Mouse (Mus musculus): ENCODE results near the gene 4931428F04Rik. TPM values are rescaled to one million over a fixed set of nuclear protein-coding genes. Genes with fewer than 3 reads are reported as not detected.

4931428F04Rik gene
- polyA plus RNA-seq, 1 experiment, result 24.3 TPM

DNA sequence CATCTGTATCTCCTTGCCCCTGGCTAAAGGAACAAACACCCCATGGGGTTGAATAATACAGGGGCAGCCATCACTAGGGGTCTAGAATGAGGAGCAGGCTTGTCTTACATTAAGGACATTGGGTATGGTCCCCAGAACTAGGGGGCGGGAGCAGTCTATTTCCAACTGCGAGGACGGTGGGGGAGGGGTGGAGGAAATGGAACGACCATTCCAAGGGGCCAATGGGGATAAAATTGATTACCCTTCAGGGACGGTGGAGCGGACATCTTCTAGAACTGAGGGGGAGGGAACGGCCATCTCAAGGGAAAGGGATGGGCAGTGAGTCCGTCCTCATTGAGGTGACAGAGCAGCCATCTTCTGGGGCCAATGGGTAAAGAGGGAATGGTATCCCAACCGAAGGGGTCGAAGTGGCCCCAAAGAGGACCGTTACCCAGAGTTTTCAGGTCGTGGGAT lies 36.0 kb upstream of the 4931428F04Rik start:
- TF ChIP-seq POLR2A (IDR thresholded peaks at IDR 0.05; ENCODE audit: extremely low read depth, insufficient read depth, low read length), result no peak
- no peak for TF ChIP-seq CTCF (IDR thresholded peaks at IDR 0.05; ENCODE audit: extremely low read depth, insufficient read depth, low read length)
- no peak overlapping the region for H3K27ac ChIP-seq (ENCODE audit: insufficient read depth, low read length)
- peaks cover 7% of the 10 kb centered on the region; the same call in 1 of the 2 replicates for H3K4me1 ChIP-seq (ENCODE audit: control insufficient read depth, insufficient read depth, low read length)
- H3K4me3 ChIP-seq (ENCODE audit: insufficient read depth, low read length), result peak overlapping the region; percentile 69

DNA sequence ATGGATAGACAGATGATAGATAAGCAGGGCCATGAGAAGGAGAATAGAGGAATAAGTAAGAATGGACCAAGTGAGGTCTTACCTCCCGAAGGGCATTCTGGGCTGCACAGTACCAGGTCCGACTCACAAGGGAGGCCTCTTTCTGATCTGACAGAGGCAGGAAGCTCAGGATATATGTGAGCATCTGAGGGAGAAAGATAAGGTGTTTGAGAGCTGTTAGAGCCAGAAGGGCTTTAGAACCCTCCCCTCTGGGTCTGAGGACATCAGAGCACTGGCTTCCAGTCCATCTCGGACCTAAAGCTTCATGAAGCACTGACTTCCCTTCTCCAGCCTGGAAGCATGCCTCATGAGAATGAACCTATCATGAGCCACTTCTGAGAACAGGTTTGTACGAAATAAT lies 33.5 kb upstream of the 4931428F04Rik start:
- TF ChIP-seq CTCF (IDR thresholded peaks at IDR 0.05; ENCODE audit: extremely low read depth, insufficient read depth, low read length) (no peak), POLR2A (IDR thresholded peaks at IDR 0.05; ENCODE audit: extremely low read depth, insufficient read depth, low read length) (no peak)

DNA sequence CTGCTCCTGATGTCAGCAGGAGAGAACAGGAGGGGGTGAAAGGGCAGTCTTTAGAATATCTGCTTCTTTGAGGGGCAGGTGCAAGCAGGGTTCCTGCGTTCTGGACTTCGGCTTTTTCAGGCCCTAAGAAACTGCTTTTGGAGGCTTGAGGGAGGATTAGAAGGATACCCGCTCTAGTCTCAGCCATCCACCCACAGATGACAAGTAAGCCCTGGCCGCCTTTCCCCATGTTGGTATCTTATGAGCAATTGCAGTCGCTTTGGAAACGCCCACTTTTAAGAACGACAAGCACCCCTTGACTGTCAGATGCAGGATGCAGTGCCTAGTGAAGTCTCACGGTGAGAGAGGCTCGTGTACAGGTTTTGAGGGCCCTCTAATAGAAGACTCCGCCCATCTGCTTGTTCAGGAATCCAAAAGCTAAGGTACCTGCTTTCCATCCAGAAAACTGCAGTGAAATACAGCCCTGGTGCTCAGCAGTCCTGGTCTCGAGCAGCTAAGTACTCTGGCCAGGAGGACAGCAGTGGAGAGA lies 29.1 kb upstream of the 4931428F04Rik start:
- TF ChIP-seq CTCF (IDR thresholded peaks at IDR 0.05; ENCODE audit: extremely low read depth, insufficient read depth, low read length), result no peak
- no peak for TF ChIP-seq POLR2A (IDR thresholded peaks at IDR 0.05; ENCODE audit: extremely low read depth, insufficient read depth, low read length)
- Histone ChIP-seq H3K4me3 (ENCODE audit: insufficient read depth, low read length) (no peak overlapping the region), H3K27ac (ENCODE audit: insufficient read depth, low read length) (no peak overlapping the region), H3K4me1 (ENCODE audit: control insufficient read depth, insufficient read depth, low read length) (peaks cover 1% of the 10 kb centered on the region; the same call in 1 of the 2 replicates)

More for the DNA sequence above, 33.5 kb upstream of the 4931428F04Rik start:
- no peak overlapping the region for H3K27ac ChIP-seq (ENCODE audit: insufficient read depth, low read length)
- H3K4me1 ChIP-seq (ENCODE audit: control insufficient read depth, insufficient read depth, low read length), result peaks cover 8% of the 10 kb centered on the region; the same call in 1 of the 2 replicates
- no peak overlapping the region for H3K4me3 ChIP-seq (ENCODE audit: insufficient read depth, low read length)

DNA sequence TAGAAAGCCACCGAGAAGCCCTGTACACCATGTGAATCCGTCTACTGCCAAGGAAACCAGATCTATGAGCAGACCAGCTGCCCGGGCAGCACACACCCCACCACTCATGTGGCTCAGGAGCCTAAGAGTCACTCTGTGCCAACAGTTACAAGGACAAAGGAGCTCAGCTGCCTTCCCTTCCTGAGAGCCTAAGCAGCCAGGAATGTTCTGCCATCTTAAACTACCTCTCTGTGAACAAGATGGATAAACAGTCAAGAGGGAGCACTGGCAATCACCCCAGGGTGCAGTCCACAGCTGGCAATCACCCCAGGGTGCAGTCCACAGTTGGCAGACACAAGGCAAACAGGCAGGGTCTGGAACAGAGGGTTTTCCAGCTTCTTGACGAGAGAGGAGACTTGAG lies 28.3 kb upstream of the 4931428F04Rik start:
- TF ChIP-seq CTCF (IDR thresholded peaks at IDR 0.05; ENCODE audit: extremely low read depth, insufficient read depth, low read length), result no peak
- TF ChIP-seq POLR2A (IDR thresholded peaks at IDR 0.05; ENCODE audit: extremely low read depth, insufficient read depth, low read length), result no peak
- H3K4me3 ChIP-seq (ENCODE audit: insufficient read depth, low read length), result no peak overlapping the region
- peaks cover 1% of the 10 kb centered on the region; the same call in 1 of the 2 replicates for H3K4me1 ChIP-seq (ENCODE audit: control insufficient read depth, insufficient read depth, low read length)
- H3K27ac ChIP-seq (ENCODE audit: insufficient read depth, low read length), result no peak overlapping the region

DNA sequence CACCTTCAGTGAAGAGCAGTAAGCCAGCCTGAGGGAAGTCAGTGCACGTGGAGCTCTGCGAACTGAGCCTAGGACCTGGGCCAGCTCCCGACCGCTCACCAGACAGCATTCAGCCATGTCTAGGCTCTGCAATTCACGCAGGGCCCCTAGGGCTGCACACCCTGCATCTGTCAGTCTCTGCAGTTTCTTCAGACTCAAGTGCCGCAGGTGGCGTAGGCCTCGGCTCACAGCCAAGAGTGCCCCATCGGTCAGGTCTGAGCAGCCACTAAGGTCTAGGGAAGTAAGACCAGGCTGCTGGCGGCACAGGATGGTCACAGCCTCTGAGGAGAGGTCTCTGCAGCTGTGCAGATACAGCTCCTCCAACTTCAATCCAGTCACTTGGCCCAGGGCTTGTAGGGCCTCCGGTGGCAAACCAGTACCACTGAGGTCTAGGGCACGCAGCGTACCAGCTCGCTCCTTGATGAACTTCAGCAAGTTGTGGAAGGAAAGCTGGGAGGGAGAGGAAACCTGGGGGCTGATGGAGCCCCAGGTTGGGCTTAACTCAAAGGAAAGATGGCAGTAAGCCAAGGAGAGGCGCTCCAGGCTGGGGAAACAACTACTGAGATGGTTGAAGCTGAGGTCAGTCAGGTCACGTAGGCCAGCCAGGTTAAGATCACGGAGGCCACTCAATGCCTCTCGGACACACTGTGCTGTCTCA lies 25.6 kb upstream of the 4931428F04Rik start:
- no peak overlapping the region for H3K4me3 ChIP-seq (ENCODE audit: insufficient read depth, low read length)
- TF ChIP-seq CTCF (IDR thresholded peaks at IDR 0.05; ENCODE audit: extremely low read depth, insufficient read depth, low read length), result no peak
- TF ChIP-seq POLR2A (IDR thresholded peaks at IDR 0.05; ENCODE audit: extremely low read depth, insufficient read depth, low read length), result no peak
- no peak overlapping the region for H3K27ac ChIP-seq (ENCODE audit: insufficient read depth, low read length)
- peaks cover 1% of the 10 kb centered on the region; the same call in 1 of the 2 replicates for H3K4me1 ChIP-seq (ENCODE audit: control insufficient read depth, insufficient read depth, low read length)

DNA sequence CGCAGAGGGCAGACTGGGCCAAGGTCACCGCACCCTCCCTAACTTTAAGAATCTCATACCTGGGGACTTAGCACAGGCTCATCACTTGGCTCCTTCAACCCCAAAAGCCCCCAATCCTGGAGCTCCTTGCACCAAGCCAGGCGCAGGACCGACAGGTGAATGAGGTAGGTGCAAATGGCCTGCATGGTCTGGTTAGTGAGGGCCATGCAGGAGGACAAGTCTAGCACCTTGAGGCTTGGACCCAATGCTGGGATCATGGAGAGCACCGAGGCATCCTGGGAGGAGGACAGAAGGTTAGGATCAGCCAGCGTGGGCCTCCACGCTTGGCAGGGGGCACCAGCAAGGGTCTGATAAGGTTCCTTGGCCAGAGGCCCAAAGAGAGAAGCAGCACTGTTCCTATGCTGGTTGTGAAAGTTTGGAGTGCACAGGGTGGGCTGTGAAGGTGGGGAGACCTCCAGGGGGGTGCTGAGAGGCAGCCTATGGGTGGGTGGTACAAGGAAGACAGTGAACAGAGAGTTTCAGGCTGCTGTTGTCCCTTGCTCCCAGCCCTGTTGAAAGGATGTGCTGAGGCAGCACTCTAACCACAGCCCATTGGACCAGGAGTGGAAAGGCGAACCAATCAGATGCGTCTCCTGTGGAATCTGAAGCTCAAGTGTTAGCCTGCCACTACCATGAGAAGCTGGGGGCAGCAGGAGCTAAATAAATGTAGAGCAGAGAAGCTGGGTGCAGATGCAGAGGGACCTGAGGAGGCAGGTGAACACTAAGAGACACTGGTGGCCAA lies 24.1 kb upstream of the 4931428F04Rik start:
- TF ChIP-seq POLR2A (IDR thresholded peaks at IDR 0.05; ENCODE audit: extremely low read depth, insufficient read depth, low read length) (no peak), CTCF (IDR thresholded peaks at IDR 0.05; ENCODE audit: extremely low read depth, insufficient read depth, low read length) (no peak)
- H3K4me1 ChIP-seq (ENCODE audit: control insufficient read depth, insufficient read depth, low read length), result peaks cover 1% of the 10 kb centered on the region; the same call in 1 of the 2 replicates
- H3K27ac ChIP-seq (ENCODE audit: insufficient read depth, low read length), result no peak overlapping the region
- H3K4me3 ChIP-seq (ENCODE audit: insufficient read depth, low read length), result no peak overlapping the region

DNA sequence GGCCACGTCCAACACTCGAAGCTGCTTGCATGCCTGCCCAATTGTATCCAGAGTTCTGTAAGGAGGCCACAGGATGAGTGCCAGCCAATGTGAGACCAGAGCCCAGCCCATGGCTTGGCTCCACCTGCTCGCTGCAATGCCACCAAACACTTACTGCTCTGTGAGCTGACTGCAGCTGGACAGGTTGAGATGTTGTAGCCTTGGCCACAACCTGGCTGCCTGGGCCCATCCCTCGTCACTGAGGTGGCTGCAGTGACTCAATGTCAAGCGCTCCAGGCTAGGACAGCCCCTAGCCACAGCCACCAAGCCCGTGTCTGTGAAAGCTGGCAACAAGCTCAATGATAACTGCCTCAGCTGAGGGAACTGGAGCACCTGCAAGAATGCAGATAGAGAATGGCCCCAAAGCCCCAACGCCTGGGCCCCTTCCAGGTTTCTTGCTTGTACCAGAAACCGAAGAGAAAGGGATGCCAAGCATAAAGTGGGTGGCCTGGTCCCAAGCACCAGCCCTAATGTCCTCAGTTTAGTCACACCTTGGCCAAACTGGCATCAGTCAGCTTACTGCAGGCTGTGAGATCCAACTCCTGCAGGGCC lies 23.3 kb upstream of the 4931428F04Rik start:
- Histone ChIP-seq H3K4me3 (ENCODE audit: insufficient read depth, low read length) (no peak overlapping the region), H3K27ac (ENCODE audit: insufficient read depth, low read length) (no peak overlapping the region), H3K4me1 (ENCODE audit: control insufficient read depth, insufficient read depth, low read length) (no peaks in the 10 kb centered on the region)
- TF ChIP-seq CTCF (IDR thresholded peaks at IDR 0.05; ENCODE audit: extremely low read depth, insufficient read depth, low read length) (no peak), POLR2A (IDR thresholded peaks at IDR 0.05; ENCODE audit: extremely low read depth, insufficient read depth, low read length) (no peak)

DNA sequence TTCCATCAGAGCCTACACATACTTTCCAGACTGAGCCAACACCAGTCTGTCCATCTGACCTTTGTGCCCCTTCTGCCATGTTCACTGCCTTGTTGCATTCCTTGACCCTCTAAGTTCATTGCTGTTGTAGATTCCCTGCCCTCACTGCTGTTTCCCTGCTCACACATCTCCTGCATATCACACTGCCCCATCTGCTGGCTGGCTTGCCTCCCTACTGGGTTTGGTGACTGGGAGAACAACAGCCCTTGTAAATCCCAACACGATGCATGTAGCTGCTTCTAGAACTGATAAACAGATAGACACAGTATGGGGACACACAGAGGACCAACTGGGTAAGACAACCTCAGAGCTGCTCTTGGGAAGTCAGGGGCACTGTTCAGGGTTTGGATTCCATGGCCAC lies 22.1 kb upstream of the 4931428F04Rik start:
- no peak overlapping the region for H3K4me3 ChIP-seq (ENCODE audit: insufficient read depth, low read length)
- H3K27ac ChIP-seq (ENCODE audit: insufficient read depth, low read length), result no peak overlapping the region
- TF ChIP-seq POLR2A (IDR thresholded peaks at IDR 0.05; ENCODE audit: extremely low read depth, insufficient read depth, low read length) (no peak), CTCF (IDR thresholded peaks at IDR 0.05; ENCODE audit: extremely low read depth, insufficient read depth, low read length) (no peak)
- H3K4me1 ChIP-seq (ENCODE audit: control insufficient read depth, insufficient read depth, low read length), result peaks cover under 1% of the 10 kb centered on the region; the same call in 1 of the 2 replicates

DNA sequence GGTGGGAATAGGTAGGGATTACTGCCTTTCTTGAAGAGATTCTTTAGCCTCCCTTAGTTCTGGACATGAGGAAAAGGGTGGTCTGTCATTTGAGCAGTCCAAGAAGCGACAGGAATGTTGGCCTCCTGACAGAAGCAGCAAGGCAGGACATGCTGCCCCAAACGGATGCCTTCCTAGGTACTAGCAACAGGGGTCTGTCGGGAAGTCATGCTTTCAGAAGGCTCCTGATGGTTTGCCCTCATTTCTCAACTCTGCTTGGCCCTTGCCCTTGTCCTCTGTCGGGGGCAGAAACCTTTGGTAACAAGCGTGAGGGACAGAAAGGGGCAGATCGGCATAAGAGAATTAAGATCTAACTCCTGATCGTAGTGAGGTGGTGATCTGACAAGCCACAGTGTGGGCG lies 20.5 kb upstream of the 4931428F04Rik start:
- Histone ChIP-seq H3K4me3 (ENCODE audit: insufficient read depth, low read length) (no peak overlapping the region), H3K4me1 (ENCODE audit: control insufficient read depth, insufficient read depth, low read length) (peaks cover 3% of the 10 kb centered on the region; the same call in 1 of the 2 replicates), H3K27ac (ENCODE audit: insufficient read depth, low read length) (no peak overlapping the region)
- no peak for TF ChIP-seq POLR2A (IDR thresholded peaks at IDR 0.05; ENCODE audit: extremely low read depth, insufficient read depth, low read length)
- TF ChIP-seq CTCF (IDR thresholded peaks at IDR 0.05; ENCODE audit: extremely low read depth, insufficient read depth, low read length), result no peak

All from cortical plate, adult 2 months (tissue).